Mouse (Mus musculus): ENCODE measurements around the gene Scgb1b30. TPM values are rescaled to one million over a fixed set of nuclear protein-coding genes. Genes with fewer than 3 reads are reported as not detected.

Scgb1b30 gene
- polyA plus RNA-seq, 1 experiment = not detected

DNA sequence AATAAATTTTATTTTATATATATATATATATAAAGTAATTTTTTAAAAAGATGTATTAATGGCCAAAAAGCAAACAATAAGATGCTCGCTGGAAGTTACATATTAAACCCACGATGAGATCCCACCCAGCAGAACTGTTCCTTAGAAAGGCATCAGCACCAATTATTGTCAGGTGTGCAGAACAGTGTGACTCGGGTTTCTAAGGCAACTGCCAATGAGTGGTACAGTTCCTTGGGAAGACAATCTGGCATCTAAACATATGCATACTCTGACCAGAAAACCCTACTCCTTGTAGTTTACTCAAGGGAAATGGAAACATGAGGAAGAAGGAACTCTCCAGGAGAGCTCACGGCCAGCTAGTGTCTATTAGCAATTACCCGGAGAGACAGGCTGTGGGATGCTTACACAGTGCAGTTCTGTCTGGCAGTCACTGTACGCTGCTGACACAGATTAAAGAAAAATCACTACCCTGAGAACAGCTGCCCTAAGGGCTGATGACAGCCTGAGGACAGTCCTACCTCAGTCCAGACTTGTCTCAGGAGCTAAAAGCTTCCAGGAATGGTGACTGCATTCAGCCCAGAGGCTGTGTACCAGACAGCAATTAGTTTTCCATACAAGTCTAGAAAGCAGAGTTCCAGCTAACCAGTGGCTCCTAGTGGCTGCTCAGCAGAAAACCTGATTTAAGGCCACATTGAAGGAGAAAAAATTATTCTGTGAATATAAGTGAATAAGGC lies 27.9 kb downstream of the Scgb1b30 start:
- TF ChIP-seq CTCF (IDR thresholded peaks at IDR 0.05; ENCODE audit: extremely low read depth, insufficient read depth, insufficient read length, insufficient replicate concordance) = no peak
- no peak for TF ChIP-seq POLR2A (IDR thresholded peaks at IDR 0.05; ENCODE audit: low read depth, low read length)
- H3K4me1 ChIP-seq (ENCODE audit: control insufficient read depth, insufficient read depth, insufficient read length) = no peaks in the 10 kb centered on the region
- no peak overlapping the region for H3K27ac ChIP-seq (ENCODE audit: insufficient read depth, low read length)
- H3K4me3 ChIP-seq (ENCODE audit: extremely low read depth, insufficient read depth, insufficient read length) = no peak overlapping the region
- H3K27me3 ChIP-seq (ENCODE audit: control insufficient read depth, insufficient read depth, low read length) = no peaks in the 10 kb centered on the region
- DNase-seq (ENCODE audit: low read depth in 1 of 2, low spot score in 2 of 2) = no peak
- no peaks in the 10 kb centered on the region for H3K36me3 ChIP-seq (ENCODE audit: control insufficient read depth, insufficient read depth, low read length)
- 88% methylated on average over 6 of the region's 6 CpGs for WGBS

DNA sequence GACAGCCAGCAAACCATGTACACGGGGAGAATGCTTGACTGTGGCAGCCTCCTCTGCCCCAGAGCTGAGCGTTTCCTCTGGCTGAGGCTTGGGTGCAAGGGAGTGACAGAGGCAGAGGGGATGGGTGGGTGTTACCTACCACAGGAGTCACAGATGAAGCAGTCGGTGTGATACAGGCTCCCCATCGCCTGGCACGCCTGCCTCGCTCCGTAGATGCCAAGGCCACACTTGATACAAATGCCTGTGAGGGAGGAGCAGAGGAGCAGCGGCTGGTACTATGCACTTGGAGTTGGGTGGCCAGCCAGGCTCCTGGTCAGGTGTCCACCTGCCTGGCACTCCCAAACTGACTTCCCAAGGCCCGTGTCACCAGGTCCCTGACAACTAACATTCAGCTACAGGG lies 30.1 kb downstream of the Scgb1b30 start:
- no peak for TF ChIP-seq POLR2A (IDR thresholded peaks at IDR 0.05; ENCODE audit: low read depth, low read length)
- TF ChIP-seq CTCF (IDR thresholded peaks at IDR 0.05; ENCODE audit: extremely low read depth, insufficient read depth, insufficient read length, insufficient replicate concordance) = no peak
- H3K4me3 ChIP-seq (ENCODE audit: extremely low read depth, insufficient read depth, insufficient read length) = no peak overlapping the region
- 87% methylated on average over 9 of the region's 9 CpGs for WGBS

GRCm38 (mm10) chr7:34126291-34126690 lies 31.1 kb downstream of the Scgb1b30 start:
- WGBS = 86% methylated on average over 3 of the region's 3 CpGs

More for the DNA sequence above, 30.1 kb downstream of the Scgb1b30 start:
- Histone ChIP-seq H3K4me1 (ENCODE audit: control insufficient read depth, insufficient read depth, insufficient read length) (no peaks in the 10 kb centered on the region), H3K27ac (ENCODE audit: insufficient read depth, low read length) (no peak overlapping the region), H3K27me3 (ENCODE audit: control insufficient read depth, insufficient read depth, low read length) (no peaks in the 10 kb centered on the region), H3K36me3 (ENCODE audit: control insufficient read depth, insufficient read depth, low read length) (no peaks in the 10 kb centered on the region)
- DNase-seq (ENCODE audit: low read depth in 1 of 2, low spot score in 2 of 2) = no peak

GRCm38 (mm10) chr7:34131118-34131517 lies 35.9 kb downstream of the Scgb1b30 start:
- 68% methylated on average over 3 of the region's 3 CpGs for WGBS
- no peaks in the 10 kb centered on the region for H3K36me3 ChIP-seq (ENCODE audit: control insufficient read depth, insufficient read depth, low read length)
- DNase-seq (ENCODE audit: low read depth in 1 of 2, low spot score in 2 of 2) = no peak
- TF ChIP-seq CTCF (IDR thresholded peaks at IDR 0.05; ENCODE audit: extremely low read depth, insufficient read depth, insufficient read length, insufficient replicate concordance) = no peak
- TF ChIP-seq POLR2A (IDR thresholded peaks at IDR 0.05; ENCODE audit: low read depth, low read length) = no peak
- no peak overlapping the region for H3K27ac ChIP-seq (ENCODE audit: insufficient read depth, low read length)
- H3K4me1 ChIP-seq (ENCODE audit: control insufficient read depth, insufficient read depth, insufficient read length) = no peaks in the 10 kb centered on the region; the same call in 1 of the 2 replicates
- H3K4me3 ChIP-seq (ENCODE audit: extremely low read depth, insufficient read depth, insufficient read length) = no peak overlapping the region
- H3K27me3 ChIP-seq (ENCODE audit: control insufficient read depth, insufficient read depth, low read length) = peaks cover 14% of the 10 kb centered on the region

More at GRCm38 (mm10) chr7:34126291-34126690, 31.1 kb downstream of the Scgb1b30 start:
- TF ChIP-seq CTCF (IDR thresholded peaks at IDR 0.05; ENCODE audit: extremely low read depth, insufficient read depth, insufficient read length, insufficient replicate concordance) = no peak
- TF ChIP-seq POLR2A (IDR thresholded peaks at IDR 0.05; ENCODE audit: low read depth, low read length) = no peak
- H3K36me3 ChIP-seq (ENCODE audit: control insufficient read depth, insufficient read depth, low read length) = no peaks in the 10 kb centered on the region
- no peak overlapping the region for H3K27ac ChIP-seq (ENCODE audit: insufficient read depth, low read length)
- no peaks in the 10 kb centered on the region for H3K27me3 ChIP-seq (ENCODE audit: control insufficient read depth, insufficient read depth, low read length)
- DNase-seq (ENCODE audit: low read depth in 1 of 2, low spot score in 2 of 2) = no peak
- no peak overlapping the region for H3K4me3 ChIP-seq (ENCODE audit: extremely low read depth, insufficient read depth, insufficient read length)
- no peaks in the 10 kb centered on the region for H3K4me1 ChIP-seq (ENCODE audit: control insufficient read depth, insufficient read depth, insufficient read length)

- no peak for DNase-seq (ENCODE audit: low read depth in 1 of 2, low spot score in 2 of 2)
- no peaks in the 10 kb centered on the region for H3K36me3 ChIP-seq (ENCODE audit: control insufficient read depth, insufficient read depth, low read length)
- H3K27me3 ChIP-seq (ENCODE audit: control insufficient read depth, insufficient read depth, low read length) = peaks cover 14% of the 10 kb centered on the region
- no peaks in the 10 kb centered on the region; the same call in 1 of the 2 replicates for H3K4me1 ChIP-seq (ENCODE audit: control insufficient read depth, insufficient read depth, insufficient read length)
- no peak overlapping the region for H3K27ac ChIP-seq (ENCODE audit: insufficient read depth, low read length)
- TF ChIP-seq CTCF (IDR thresholded peaks at IDR 0.05; ENCODE audit: extremely low read depth, insufficient read depth, insufficient read length, insufficient replicate concordance) (no peak), POLR2A (IDR thresholded peaks at IDR 0.05; ENCODE audit: low read depth, low read length) (no peak)
- 24% methylated on average over 3 of the region's 3 CpGs for WGBS
- H3K4me3 ChIP-seq (ENCODE audit: extremely low read depth, insufficient read depth, insufficient read length) = no peak overlapping the region
Measured at GRCm38 (mm10) chr7:34131959-34132354, 36.7 kb downstream of the Scgb1b30 start.

DNA sequence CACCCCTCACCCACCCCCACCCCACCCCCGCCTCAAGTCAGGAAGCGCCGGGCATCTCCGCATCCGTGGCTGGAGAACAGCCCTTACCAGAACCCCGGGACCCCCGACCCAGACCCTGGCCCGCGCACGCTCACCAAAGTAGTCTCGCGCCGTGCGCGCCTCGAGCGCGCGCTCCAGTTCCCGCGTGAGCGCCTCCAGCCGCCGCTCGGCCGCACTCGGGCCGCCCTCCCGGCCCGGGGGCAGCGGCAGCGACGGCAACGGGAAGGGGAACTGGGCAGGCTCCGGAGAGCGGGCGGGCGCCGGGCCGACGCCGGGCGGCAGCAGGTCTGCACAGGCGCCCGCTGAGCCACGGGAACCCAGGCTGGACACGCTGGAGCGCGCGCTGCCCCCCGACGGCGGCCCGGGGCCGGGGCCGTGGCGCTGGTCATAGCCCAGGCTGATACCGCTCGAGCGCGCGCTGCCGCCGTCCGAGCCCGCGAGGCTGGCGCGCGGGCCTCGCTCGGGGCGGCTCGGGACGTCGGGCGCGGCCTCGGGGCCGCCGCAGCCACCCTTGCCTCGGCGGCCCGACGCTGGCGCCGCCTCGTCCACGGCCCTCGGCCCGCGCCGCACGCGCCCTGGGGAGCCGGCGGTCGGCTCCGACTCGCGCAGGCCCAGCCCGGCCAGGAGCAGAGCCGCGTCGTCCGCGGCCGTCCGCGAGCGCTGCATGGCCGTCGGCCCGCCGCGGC lies 37.3 kb downstream of the Scgb1b30 start:
- DNase-seq (ENCODE audit: low read depth in 1 of 2, low spot score in 2 of 2) = no peak
- peak overlapping the region; percentile 36; the same call in 1 of the 2 replicates for H3K4me3 ChIP-seq (ENCODE audit: extremely low read depth, insufficient read depth, insufficient read length)
- TF ChIP-seq POLR2A (IDR thresholded peaks at IDR 0.05; ENCODE audit: low read depth, low read length) (no peak), CTCF (IDR thresholded peaks at IDR 0.05; ENCODE audit: extremely low read depth, insufficient read depth, insufficient read length, insufficient replicate concordance) (no peak)

More for the DNA sequence above, 37.3 kb downstream of the Scgb1b30 start:
- Histone ChIP-seq H3K4me1 (ENCODE audit: control insufficient read depth, insufficient read depth, insufficient read length) (no peaks in the 10 kb centered on the region; the same call in 1 of the 2 replicates), H3K27me3 (ENCODE audit: control insufficient read depth, insufficient read depth, low read length) (peaks cover 14% of the 10 kb centered on the region), H3K36me3 (ENCODE audit: control insufficient read depth, insufficient read depth, low read length) (no peaks in the 10 kb centered on the region), H3K27ac (ENCODE audit: insufficient read depth, low read length) (no peak overlapping the region)
- WGBS = 6% methylated on average over 96 of the region's 116 CpGs
